Mouse (Mus musculus) ES-E14 (cell line): ENCODE data around the gene Cdkn2b. TPM values are rescaled to one million over a fixed set of nuclear protein-coding genes. Genes with fewer than 3 reads are reported as not detected.
A peak's percentile ranks its signal among the peaks of the same experiment; 100 is the strongest.

Source experiments
- DNase-seq: peaks from one replicate; pipeline ENCODE4 v3.0.0-alpha.2; 2013; ENCODE audit warnings: low read depth, low spot score
- H3K27ac ChIP-seq: 2 replicates; pipeline ENCODE4 v1.5.1; 2012; ENCODE audit warnings: low read depth, mild to moderate bottlenecking, low read length, moderate library complexity, mixed read lengths; ENCODE audit not compliant: poor library complexity, insufficient read depth, severe bottlenecking
- H3K36me3 ChIP-seq: 2 replicates; pipeline ENCODE4 v1.6.1; 2012; ENCODE audit warnings: mild to moderate bottlenecking, low read length, moderate library complexity, mixed read lengths; ENCODE audit not compliant: control insufficient read depth, poor library complexity, insufficient read depth, severe bottlenecking
- H3K4me1 ChIP-seq, 2 experiments: fragments of 150-350 bp in 1 of 2; sonication (generic) in 1 of 2; 2 replicates each; pipeline ENCODE4 v1.6.1; 2012; ENCODE audit warnings: low read length in 2 of 2, mild to moderate bottlenecking in 1 of 2, mixed read lengths in 1 of 2; ENCODE audit not compliant: control insufficient read depth in 2 of 2, insufficient read depth in 2 of 2, poor library complexity in 1 of 2
- H3K4me3 ChIP-seq, 2 experiments: fragments of 150-350 bp in 1 of 2; sonication (generic) in 1 of 2; 2 replicates each; pipeline ENCODE4 v1.5.1; 2012; ENCODE audit warnings: low read length in 2 of 2, low read depth in 1 of 2, mild to moderate bottlenecking in 1 of 2, mixed read lengths in 1 of 2; ENCODE audit not compliant: insufficient read depth in 1 of 2, poor library complexity in 1 of 2, severe bottlenecking in 1 of 2
- H3K9ac ChIP-seq: 2 replicates; pipeline ENCODE4 v1.6.1; 2012; ENCODE audit warnings: low read depth, mild to moderate bottlenecking, low read length, mixed read lengths; ENCODE audit not compliant: poor library complexity, insufficient read depth, severe bottlenecking
- H3K9me3 ChIP-seq: fragments of 150-350 bp; sonication (generic); 2 replicates; pipeline ENCODE4 v1.6.1; 2012; ENCODE audit warnings: low read depth, mild to moderate bottlenecking, low read length; ENCODE audit not compliant: control insufficient read depth, insufficient read depth
- CHD2 ChIP-seq: IDR thresholded peaks from 2 replicates; pipeline ENCODE4 v1.6.1; 2014; ENCODE audit warnings: mild to moderate bottlenecking, low read depth, low read length, inconsistent platforms
- HCFC1 ChIP-seq: IDR thresholded peaks from 2 replicates; pipeline ENCODE4 v1.6.1; 2012; ENCODE audit warnings: low read length, inconsistent platforms, borderline replicate concordance; ENCODE audit not compliant: insufficient read depth
- MAFK ChIP-seq: IDR thresholded peaks from 2 replicates; pipeline ENCODE4 v1.6.1; 2014; ENCODE audit warnings: mild to moderate bottlenecking, low read depth, low read length, inconsistent platforms; ENCODE audit not compliant: insufficient read depth
- ZC3H11A ChIP-seq: IDR thresholded peaks from 2 replicates; pipeline ENCODE4 v1.6.1; 2012; ENCODE audit warnings: low read depth, mild to moderate bottlenecking, inconsistent platforms, low read length, borderline replicate concordance
- ZNF384 ChIP-seq: IDR thresholded peaks from 2 replicates; pipeline ENCODE4 v1.6.1; 2012; ENCODE audit warnings: low read depth, low read length, inconsistent platforms
- in situ Hi-C, 2 experiments: fragments of 600-800 bp; cut with MboI; formaldehyde crosslinking; loops; one replicate each; pipeline ENCODE4 v1.15.1; 2025; ENCODE audit warnings: low sequenced_read_pairs in 2 of 2, inconsistent platforms in 1 of 2; ENCODE audit not compliant: unreplicated experiment in 2 of 2
- total RNA-seq: library from RNA; depleted of rRNA; stranded (reverse); fragments of 300-350 nt; gene quantifications from 2 replicates; pipeline ENCODE4 v1.2.3, GENCODE M21; 2012

The Cdkn2b gene
- total RNA-seq, 1 experiment = 34.3 TPM

- TF ChIP-seq CHD2 (no peak), ZNF384 (no peak), ZC3H11A (no peak), MAFK (no peak), HCFC1 (no peak)
- Histone ChIP-seq H3K4me1 (peaks cover 0 to 7% of the 10 kb centered on the region in 2 experiments; a peak in 1 of 4 replicates), H3K4me3 (no peak overlapping the region), H3K9me3 (no peaks in the 10 kb centered on the region), H3K27ac (no peak overlapping the region), H3K9ac (no peak overlapping the region), H3K36me3 (no peaks in the 10 kb centered on the region)
- in situ Hi-C loops = no loop called here
- no peak for DNase-seq
Observed at GRCm38 (mm10) chr4:89281236-89281635, 29.6 kb downstream of the Cdkn2b start.

DNA sequence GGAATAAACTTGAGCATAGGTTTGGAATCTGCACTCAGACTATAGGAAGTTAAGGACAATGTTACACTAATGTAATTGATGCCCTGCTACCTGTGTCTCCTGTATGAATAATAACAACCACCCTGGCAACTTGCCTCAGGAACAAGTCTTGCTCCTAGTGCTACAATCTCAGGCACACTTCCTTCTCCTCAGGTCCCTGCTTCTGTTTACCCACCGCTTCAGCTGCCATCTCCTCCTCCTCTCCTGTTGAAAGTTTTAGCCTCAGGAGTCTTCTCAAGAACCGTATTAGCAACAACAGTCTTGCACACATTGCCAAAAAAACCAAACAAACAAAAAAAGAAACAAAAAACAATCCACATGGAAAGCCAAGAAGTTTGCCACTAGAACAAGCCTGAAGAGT lies 31.2 kb downstream of the Cdkn2b start:
- no peak for DNase-seq
- Histone ChIP-seq H3K4me3 (no peak overlapping the region), H3K4me1 (peaks cover 0 to 9% of the 10 kb centered on the region in 2 experiments; a peak in 1 of 4 replicates), H3K27ac (no peak overlapping the region), H3K36me3 (no peaks in the 10 kb centered on the region), H3K9me3 (no peaks in the 10 kb centered on the region), H3K9ac (no peak overlapping the region)
- TF ChIP-seq CHD2 (no peak), ZNF384 (no peak), ZC3H11A (no peak), HCFC1 (no peak), MAFK (no peak)
- in situ Hi-C loops = no loop called here

DNA sequence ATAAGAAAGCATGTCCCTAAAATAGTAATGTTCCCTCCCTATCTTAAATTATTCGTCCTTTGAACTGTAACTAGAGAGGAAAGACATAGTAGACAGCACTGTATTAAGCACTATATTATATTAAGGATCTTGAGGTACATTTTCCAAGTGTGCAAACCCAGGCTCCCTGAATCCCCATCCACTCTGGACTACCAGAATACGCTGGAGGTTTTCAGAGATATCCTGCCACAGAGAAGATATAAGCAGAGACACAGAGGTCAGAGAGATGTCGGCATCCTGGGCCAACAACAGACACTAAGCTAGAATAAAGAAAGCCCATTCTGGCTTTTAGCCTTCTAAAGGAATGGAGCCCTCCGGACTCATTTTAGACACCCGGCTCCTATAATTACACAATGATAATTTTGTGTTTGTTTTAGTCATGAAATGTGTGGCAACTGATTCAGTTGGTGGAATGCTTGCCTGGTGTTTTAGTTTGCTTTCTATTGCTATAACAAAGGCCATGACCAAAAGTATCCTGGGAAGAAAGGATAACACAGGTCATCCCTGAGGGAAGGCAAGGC lies 33.4 kb downstream of the Cdkn2b start:
- no peak overlapping the region for H3K9ac ChIP-seq
- no peaks in the 10 kb centered on the region for H3K9me3 ChIP-seq
- DNase-seq = no peak
- in situ Hi-C loops = no loop called here
- no peak overlapping the region for H3K4me3 ChIP-seq
- TF ChIP-seq ZNF384 (no peak), CHD2 (no peak), ZC3H11A (no peak), MAFK (no peak), HCFC1 (no peak)
- peaks cover 0 to 12% of the 10 kb centered on the region in 2 experiments; a peak in 2 of 4 replicates for H3K4me1 ChIP-seq
- no peaks in the 10 kb centered on the region for H3K36me3 ChIP-seq
- no peak overlapping the region for H3K27ac ChIP-seq

- DNase-seq = no peak
- no peak overlapping the region for H3K27ac ChIP-seq
- no peak for TF ChIP-seq ZNF384
- no peak for TF ChIP-seq MAFK
- no peak for TF ChIP-seq ZC3H11A
- TF ChIP-seq CHD2 = no peak
- TF ChIP-seq HCFC1 = no peak
- no peak overlapping the region for H3K9ac ChIP-seq
- H3K4me1 ChIP-seq = peaks cover 0 to 8% of the 10 kb centered on the region in 2 experiments; a peak in 2 of 4 replicates
- no peaks in the 10 kb centered on the region for H3K9me3 ChIP-seq
- in situ Hi-C loops = no loop called here
- H3K36me3 ChIP-seq = no peaks in the 10 kb centered on the region
- peak overlapping the region in 1 of 2 experiments; percentile 0; a peak in 2 of 4 replicates for H3K4me3 ChIP-seq
Observed at GRCm38 (mm10) chr4:89276669-89277219, 34.1 kb downstream of the Cdkn2b start.
